Mouse (Mus musculus) spleen, postnatal 14 days (tissue): ENCODE measurements around the gene Pwp2.

ENCODE experiments used
- DNase-seq, 2 experiments: peaks; one replicate each; pipeline ENCODE4 v3.0.0; 2021 to 2022; ENCODE audit warnings: low spot score in 2 of 2

The Pwp2 gene

DNA sequence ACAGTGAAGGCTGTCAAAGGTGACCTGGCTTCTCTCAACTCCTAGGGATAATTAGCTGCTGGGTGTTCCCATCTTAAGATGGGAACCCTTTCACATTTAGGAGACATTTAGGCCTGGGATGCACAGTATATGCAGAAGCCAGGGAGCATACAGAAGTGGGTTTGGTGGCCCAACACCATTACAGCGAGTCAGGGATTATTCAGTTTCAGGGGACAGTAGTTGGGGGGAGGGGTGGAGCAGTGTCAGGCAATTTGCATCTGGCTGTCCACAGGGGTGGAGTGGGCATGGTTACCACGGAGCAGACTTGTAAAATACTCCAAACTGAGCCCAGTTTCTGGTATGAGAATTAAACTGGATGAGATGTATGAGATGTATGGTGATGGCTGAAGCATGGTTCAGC lies 14.5 kb downstream of the Pwp2 start:
- DNase-seq: no peak

DNA sequence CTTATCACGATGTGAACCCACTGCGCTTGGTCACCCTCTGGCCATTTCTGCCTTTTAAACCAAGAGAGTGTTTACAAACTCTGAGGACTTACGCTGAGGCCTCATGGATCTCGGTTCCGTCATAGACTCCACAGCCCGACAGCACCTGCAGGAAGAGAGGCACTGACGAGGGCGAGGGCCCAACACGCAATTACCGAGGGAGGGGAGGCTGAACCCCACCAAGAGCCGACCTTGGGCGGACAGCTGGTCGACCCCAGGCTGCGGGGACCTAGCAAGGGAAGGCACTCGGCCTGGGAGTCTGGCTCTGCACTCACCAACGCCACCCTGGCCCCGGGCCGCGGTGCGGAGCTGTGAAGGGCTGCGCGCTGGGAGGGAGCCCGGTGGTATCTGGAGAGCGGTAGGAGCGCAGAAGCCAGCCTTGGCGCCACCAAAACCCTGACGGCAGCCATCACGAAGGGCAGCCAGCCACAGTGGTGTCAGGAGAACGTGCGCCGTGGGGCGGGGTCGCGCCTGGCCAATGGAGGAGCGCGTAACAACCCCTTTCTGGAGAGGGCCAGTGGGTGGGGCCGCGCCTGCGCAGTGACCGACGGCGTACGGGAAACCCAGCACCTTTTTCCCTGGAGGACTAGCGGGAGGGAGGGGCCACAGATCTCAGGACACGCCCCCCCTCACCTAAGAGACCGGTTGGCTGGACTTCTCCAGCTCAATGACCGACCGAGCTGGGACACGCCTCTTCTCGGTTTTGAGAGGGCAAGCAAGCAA lies 15.5 kb downstream of the Pwp2 start, which contains the start of gene D10Jhu81e:
Gene D10Jhu81e (minus strand): TSS at position 502 of the 762 bp plus-strand sequence.
- peak; percentile 99 to 100 for DNase-seq

DNA sequence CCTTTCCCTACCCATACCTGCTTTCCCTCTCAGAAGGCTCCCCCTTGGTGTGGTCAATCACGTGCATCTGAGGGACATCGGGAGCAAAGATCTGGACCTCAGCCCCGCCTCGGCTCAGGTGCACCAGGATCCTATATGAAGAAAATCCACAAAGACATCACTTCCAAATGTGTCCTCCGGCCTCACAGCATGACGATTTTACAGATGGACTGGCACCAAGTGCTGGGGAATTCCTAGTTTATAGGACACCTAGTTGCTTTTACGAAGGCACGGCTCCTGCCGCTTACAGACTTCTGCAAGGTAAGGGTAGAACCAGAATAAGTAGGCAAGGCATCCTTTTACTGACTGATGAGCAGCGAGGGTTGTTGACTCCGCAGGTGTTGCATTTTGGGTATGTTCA lies 16.2 kb downstream of the Pwp2 start:
- DNase-seq: no peak

DNA sequence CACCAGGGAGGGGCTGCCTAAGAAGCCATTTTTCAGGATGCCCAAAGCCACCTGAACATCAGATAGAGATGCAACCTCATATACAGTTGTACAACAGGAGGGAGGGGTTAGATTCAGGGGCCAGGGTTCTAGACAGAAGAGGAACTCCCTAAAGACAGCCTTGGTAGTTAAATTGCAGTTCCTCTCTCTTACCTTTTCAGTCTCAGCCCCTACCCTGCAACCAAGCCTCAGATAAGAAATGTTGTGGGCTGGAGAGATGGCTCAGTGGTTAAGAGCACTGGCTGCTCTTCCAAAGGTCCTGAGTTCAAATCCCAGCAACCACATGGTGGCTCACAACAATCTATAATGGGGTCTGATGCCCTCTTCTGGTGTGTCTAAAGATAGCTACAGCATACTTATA lies 17.2 kb downstream of the Pwp2 start:
- no peak for DNase-seq

DNA sequence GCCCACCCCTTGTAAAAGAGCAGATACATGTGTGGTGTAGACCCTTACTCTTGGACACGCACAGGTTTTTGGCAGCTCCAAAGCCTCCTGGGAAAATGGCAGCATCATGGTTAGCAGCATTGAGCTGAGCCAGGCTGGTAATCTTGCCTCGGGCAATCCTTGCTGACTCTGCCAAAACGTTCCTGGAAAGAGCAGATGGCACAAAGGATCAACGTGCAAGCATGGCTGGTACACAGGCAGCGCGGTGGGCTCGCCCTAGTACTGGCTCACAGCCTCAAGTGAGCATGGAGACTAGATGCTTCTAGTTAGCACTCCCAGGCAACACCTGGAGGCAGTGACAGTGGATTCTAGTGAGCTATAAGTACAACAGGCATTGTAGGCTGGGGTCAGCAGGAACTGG lies 17.6 kb downstream of the Pwp2 start:
- no peak for DNase-seq

DNA sequence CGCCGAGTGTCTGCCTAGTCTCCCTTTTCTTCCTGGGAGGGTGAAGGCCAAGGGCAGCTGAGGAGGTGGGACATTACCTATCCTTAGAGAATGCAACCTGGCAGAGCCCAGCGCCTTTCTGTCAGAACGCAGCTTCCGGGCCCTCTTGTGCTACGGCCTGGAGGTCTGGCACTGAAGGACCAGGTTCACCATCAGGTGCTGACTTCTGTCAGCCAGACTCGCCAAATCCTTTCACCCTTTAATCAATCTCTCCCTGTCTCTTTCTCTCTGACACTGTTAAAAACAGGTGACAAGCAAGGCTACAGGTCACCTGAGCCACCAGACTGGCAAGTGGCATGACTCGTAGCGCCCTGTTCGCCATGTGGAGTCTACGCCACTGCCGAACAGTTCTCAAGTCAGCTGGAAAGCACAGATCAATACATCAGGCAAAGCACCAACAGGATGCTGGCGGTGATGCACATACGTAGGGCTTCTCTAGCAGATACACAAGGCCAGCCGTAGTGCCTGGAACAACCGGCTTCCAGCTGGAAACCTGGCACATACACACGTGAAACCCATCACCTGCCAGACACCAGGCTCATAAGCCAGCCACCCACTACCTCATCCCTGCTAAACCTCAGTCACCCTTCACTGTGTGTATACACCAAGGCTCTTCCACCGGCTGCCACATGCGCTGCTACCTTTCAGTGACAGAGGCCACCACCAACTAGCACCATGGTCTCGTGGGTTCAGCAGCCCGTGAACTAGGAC lies 19.5 kb downstream of the Pwp2 start:
- no peak for DNase-seq

DNA sequence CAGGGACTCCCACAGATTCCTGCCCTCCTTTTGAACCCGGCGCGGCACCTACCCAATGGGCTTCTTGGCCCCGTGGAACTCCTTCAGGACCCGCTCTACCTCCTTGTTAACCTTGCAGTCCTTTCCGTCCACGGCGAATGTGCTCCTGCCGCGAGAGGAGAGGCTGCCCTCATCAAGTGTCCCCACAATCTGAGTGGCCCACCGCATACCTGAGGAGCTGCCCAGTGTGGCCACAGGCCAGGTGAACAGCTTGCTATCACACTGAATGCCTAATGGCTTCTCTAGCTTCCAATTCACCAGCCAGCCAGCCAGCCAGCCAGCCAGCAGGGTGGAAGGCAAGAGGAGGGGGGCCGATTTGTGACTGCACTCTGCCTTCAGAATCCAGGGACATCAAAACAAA lies 20.2 kb downstream of the Pwp2 start:
- no peak for DNase-seq

DNA sequence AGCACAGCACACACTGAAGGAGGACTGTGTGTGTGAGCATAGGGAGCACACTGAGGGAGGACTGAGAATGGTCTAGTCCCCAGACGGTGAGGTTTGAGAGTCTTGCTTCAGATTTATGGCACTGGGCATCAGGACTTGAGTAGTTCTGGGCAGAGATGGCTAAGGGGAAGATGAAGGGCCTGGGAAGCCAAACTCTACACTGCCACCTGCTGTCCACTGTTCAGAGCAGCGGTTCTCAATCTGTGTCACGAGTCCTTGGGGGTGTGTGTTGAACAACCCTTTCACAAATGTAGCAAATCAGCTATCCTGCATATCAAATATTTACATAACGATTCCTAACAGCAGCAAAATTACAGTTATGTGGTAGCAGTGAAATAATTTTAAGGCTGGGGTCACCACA lies 21.0 kb downstream of the Pwp2 start:
- DNase-seq: peak; percentile 32 to 66

DNA sequence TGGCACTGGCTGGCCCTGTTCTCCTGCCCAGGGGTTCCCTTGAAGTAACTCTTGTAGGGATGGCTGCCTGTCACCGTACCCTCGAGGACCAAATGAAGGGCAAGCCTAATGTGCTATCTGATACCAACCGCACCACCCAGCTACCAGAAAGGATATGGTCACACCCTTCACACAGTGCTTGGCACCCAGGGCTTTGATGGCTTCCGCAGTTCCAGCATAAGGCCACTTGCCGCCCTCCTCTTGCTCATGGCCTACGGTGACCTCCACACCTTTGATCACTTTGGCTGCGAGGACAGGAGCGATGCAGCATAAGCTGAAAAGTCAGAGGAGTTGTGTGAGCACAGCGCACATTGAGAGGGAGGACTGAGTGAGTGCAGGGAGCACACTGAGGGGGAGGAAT lies 21.7 kb downstream of the Pwp2 start:
- DNase-seq: no peak

DNA sequence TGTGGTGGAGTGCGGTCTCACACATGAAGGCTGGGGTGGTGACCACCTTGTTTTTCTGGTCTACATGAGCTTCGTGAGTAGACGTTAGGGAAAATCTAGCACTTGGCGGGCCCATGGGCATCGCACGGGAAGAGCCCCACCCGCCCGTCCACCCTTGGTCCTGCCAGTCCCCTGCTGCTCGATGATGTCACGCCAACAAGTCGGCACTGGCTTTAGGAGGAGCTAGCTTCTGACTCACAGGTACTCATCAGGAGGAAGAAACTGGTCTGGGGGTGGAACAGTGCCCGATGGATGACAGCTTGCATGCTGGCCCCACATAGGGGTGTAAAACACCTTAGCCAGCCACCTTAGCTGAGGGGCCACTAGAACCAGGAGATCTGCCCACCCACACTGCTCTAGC lies 22.3 kb downstream of the Pwp2 start:
- DNase-seq: no peak

DNA sequence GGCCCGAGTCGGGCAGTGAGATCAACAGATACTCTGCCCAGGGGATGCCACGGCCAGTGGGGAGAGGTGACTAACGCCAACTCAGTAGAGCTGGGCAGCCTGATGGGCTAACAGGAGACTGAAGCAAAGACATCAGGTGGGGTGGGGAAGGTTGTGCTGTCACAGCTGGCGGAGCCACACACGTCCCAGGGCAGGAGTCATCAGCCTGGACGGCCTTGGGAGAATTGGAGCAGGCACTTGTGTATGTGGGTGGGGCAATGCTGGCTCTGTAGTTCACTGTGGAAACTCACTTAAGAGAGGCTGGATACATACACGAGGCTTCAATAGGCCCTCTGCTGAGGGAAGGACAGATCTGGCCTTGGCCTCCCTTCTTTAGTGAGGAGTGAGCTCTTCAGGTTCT lies 23.9 kb downstream of the Pwp2 start:
- DNase-seq: no peak

DNA sequence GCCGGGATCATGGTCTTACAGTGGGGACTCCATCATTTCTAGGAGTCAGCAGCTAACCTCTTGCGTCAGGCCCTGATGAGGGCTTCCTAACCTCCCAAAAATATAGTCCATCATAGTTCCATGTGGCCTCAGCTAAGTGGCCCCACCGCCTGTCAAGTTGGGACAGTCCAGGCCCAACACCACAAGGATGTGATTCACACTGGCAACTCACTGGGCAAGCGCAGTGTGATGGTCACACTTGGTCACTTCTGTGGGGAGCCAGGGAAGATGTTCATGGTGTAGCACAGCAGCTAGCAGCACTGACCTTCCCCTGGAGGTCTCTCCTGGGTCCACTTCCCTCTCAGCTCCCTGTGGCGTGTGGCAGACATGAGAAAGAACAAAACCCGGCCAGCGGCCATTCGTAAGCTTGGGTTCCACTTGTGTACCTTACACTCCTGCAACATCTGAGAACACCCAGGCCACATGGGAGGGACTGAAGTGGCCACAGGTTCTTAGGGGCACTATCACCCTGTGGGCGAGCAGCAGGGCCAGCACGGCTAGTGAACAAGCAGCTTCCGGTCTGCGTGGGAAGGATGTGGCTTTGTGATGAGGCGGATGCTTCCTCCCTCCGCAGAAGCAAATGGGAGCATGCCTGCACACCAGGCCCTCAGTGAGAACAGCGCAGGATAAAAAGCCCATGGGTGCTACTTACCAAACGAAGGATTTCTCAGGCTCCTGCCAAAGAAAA lies 24.4 kb downstream of the Pwp2 start:
- DNase-seq: peak; percentile 22 to 25

DNA sequence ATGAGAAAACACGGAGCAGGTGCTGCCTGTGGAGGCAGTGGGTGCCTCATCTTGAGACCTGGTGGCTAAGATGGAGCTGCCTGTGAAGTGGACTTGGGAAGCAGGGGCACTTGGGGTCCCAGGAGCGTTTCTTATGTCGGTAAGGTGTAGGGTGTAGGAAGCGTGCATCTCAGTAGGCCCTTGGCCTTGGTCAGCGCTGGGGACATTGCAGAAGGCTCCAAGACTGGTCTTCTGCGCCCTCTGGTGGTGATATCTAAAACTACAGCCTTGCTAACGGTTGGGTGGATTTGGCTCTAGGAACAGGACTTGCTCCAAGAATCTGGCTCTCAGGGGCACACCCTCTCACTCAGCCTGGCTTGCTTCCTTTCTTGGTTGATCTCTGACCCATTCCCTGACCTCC lies 25.0 kb downstream of the Pwp2 start:
- peak; percentile 58 to 84 for DNase-seq

DNA sequence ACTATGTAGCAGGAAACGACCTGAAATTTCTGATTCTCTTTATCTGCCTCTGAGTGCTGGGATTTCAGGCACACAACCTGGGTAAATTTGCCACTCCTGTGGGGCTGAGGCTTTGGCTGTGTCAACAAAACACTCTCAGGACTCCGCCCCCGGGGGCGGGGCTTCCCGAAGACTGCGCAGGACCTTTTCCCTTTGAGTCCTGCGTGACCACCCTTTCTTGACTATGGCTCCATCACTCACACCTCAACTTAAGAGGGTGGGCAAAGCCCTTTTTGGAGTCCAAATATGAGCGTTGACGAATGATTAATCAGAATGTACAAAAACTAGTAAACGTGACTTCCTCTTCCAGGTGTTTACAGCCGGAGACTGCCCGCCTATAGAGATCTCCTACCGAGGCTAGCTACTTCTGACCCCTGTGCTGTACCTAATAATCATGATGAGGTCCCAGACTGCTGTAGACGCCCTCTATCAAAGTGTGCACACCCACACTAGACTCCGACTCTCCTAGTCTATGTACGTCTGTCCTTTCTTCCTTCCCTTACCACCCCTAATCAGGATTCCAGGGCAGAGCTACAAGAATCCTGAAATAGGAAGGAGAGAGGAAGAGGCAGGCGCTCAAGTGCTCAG lies 25.6 kb downstream of the Pwp2 start:
- DNase-seq: peak; percentile 51 to 57

DNA sequence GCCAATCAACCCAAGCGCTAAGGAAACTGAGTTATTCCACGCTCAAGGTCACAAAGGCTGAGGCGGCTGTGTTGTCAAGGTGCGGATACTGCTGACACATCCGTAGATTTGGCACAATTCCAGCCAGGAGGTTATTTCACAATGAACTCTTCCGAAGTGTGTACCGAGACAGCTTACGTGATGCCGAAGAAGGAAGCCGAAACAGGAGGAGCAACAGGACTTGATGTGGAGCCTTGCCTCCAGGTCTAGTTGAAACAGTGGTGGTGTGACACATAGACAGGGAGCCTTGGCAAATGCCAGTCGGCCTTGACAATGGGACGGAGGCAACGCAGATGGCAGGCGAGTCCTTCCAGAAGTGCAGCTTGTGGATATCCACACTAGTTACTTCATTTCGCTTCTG lies 26.9 kb downstream of the Pwp2 start:
- no peak for DNase-seq

DNA sequence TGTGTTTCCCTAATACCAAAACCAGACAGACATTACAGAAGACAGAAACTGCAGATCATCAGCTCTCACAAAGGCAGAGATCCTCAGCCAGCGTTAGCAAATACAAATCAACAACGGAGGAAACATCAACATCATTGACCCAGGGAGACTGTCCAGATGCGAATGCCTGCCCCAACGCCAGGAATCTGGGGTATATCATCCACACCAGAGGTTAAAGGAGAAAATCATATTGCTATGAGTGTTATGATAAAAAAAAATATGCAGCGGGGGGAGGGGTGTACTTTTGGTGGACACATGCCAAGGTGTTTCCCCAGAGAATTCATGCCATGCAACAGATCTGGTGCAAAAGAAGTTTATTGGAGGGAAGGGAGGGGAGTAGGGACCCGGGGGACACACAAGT lies 28.0 kb downstream of the Pwp2 start:
- no peak for DNase-seq

DNA sequence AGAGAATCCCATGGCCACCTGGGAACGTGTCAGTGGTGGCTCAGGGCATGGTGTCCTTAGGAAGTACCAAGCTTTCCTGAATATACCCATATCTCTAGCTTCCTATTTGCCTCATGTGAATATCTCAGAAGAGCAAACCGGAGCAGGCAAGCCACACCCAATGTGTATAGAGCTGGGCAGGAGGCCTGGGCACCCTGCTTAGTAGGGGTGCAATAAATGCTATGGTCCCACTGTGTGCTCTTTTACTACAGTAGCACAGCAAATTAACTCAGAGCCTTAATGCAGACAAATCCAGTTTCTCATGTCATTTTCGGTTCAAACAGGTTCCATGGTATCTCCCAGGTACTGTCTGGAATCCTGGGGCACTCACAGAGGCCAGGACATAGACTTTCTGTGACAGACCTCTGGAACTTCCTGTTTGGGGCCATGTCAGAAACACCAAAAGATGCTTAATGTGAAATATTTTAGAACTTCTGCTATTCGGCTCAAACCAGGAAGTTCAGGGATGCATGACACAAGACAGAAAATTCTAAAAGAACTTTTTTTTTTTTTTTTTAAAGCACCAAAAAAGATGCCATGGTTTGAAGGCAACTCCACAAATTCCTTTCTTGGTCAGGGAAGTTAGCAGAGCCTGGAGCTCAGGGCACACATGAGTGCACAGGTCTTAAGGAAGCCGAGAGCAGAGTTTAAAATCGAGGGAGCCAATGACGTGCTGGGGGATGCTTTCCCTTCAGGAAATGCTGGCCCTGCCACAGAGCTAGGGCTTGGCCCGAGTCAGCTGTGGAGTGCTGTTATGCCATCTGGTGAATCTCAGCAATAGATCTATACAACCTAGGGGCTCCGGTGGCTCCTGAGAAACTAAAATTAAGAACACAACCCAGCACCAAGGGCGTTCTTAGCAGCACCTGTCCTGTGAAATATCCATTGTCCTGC lies 35.8 kb downstream of the Pwp2 start:
- no peak for DNase-seq

DNA sequence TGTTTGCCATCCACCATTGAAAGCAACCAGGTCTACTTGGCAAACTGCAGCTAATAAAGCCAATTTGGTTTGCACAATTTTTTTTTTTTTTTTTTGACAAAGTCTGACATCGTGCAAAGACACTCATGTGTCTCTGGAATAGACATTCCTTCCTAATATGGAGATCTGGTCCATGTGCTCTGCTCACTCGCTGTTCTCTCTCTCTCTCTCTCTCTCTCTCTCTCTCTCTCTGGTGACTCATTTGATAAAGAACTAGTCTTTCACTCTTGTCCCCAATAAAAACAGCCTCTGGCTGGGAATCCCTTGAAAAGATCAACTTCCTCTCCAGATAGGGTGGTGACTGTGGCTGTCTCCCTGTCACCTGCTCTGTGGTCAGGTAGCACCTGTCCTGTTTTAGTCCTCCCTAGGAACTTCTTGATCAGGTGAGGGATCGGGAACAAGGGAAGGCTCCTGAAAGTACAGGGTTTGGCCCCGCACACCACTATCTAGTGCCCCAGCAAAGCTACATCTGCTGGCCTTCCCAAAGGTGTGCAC lies 37.0 kb downstream of the Pwp2 start:
- no peak for DNase-seq

DNA sequence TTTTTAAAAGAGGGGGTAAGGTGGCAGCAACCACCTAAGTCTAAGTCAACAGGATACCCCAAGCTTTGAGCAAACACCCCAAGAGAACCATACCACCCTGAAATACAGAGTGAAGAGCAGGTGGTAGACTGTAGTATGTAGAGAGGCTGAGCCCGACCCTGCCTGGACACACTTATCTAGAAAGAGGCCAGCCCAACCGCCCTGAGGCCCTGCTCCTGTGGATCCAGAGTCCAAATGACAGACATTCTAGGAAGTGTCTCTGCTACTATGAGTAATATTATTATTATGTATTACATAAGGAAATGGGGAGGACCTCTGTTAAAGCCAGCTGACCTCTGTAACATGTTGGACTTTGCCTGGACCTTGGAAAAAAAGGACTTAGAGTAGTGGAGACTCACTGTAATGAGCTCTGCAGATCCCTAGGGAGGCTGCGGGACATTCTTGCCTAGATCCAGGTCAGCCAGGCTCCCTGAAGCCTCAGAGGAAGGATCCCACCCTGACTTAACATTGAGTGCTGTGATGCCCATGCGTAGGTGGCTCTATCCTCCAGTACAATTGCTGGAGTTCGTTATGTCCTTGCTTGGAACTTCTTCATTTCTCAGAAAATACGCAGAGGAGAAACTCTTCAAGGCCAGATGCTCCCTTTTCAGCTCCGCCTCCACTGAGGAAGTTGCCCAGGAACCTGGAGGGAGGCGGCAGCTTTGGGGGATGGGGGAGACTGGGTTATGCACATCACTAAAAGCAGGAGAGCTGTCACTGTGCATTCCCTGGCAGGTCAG lies 41.0 kb downstream of the Pwp2 start:
- no peak for DNase-seq

DNA sequence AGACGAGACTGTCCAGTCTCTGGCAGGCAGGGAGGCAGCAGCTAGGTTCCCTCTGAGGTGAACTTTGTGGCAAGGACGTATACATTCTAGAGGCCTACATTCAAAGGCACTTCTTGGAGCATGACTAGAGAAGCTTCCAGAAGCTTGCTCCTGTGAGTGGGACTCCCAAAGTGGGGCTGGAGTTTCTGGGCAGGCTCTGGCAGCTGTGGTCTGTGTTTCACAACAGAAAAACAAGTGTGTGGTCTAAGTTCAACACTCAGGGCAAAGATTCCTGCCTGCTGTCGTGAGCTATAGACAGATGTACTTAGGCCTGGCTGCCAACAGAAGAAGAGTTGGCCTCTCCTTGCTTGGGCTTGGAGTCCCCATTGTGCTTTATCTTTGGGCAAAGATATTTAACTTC lies 44.1 kb downstream of the Pwp2 start:
- no peak for DNase-seq
